Mouse (Mus musculus) ovary, postnatal 10 days (tissue): ENCODE measurements around the gene Trub1.

Experiments
- DNase-seq: peaks from one replicate; pipeline ENCODE4 v3.0.0; 2022; ENCODE audit warnings: low spot score

Gene Trub1

GRCm38 (mm10) chr19:57442936-57443657 lies 9.6 kb upstream of the Trub1 start:
- no peak for DNase-seq

- DNase-seq = no peak
Measured at GRCm38 (mm10) chr19:57445049-57445448, 7.7 kb upstream of the Trub1 start.

DNA sequence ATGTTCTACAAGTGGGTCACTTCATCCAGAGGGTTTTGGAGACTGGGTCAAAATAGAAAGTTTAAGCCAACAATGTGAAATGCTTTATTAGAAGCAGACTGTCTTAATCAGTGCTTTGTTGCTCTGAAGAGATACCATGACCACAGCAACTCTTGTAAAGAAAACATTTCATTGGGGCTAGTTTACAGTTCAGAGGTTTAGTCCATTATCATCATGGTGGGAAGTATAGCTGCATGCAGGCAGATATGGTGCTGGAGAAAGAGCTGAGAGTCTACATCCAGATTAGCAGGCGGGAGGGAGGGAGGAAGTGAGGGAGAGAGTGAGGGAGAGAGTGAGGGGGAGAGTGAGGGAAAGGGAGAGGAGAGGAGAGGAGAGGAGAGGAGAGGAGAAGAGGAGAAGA lies 1.9 kb upstream of the Trub1 start:
- no peak for DNase-seq

DNA sequence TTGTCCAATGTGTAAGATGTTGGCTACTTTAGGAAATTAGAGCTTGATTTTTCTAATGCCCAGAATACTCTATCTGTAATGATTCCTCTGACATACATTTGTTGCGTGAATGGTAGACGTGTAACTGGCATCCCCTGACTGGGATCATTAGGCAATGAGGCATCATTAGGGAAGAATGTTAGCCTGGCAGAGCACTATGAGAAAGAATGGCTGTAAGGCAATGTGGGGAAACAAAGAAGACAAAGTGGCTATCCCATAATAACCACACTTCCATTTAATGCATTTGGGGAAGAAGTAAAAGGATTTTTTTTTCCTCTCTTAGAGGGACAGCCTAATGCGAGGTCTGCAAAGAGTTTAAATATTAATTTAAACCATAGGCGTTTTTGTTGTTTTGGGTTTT lies 950 bp upstream of the Trub1 start:
- DNase-seq = no peak

DNA sequence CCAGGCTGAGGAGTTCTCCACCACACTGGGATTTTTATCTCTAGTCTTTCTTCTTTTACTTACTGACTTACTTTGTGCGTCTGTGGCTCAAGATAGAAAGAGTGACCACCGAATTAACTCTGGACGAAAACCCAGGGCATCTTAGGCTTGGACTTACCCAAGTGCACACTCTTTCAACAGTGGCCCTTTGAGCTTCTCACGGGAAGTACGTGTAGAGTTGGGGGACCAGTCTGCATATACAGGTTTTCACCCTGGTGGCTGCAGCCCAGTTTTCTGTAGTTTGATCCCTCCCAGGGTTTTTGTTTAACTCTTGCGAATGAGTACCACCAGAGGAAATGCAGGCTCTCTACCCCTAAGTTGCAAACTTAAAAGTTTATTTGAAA lies 497 bp downstream of the Trub1 start:
- DNase-seq = no peak

DNA sequence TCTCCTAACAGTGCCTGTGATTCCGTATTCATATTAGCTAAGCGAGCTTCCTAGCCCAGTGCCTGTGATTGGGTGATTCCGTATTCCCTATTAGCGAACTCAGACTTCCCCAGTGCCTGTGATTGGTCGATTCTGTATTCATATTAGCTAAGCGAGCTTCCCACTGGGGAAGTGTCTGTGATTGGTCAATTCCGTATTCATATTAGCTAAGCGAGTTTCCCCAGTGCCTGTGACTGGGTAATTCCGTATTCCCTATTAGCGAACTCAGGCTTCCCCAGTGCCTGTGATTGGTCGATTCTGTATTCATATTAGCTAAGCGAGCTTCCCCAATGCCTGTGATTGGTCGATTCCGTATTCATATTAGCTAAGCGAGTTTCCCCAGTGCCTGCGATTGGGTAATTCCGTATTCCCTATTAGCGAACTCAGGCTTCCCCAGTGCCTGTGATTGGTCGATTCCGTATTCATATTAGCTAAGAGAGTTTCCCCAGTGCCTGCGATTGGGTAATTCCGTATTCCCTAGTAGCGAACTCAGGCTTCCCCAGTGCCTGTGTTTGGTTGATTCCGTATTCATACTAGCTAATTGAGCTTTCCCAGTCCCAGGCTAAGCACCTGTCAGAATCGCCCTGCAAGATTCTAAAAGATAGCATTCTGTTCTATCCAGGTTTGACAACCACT lies 2.7 kb downstream of the Trub1 start:
- DNase-seq = no peak

DNA sequence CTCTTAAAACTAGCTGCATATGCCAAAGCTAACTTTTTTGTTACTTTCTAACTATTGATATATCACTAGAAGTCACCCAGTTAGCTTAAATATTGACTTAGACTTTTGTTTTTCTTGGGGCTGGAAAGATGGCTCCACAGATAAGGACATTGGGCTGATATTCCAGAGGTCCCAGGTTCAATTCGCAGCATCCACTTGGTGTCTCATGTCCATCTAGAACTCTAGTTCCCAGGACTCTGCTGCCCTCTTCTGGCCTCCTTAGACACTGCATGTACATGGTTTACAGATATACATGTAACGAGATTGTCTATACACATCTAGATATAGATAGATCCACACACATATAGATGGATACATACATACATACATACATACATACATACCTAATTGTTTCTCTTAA lies 4.4 kb downstream of the Trub1 start:
- DNase-seq = no peak

- no peak for DNase-seq
Measured at GRCm38 (mm10) chr19:57463741-57464140, 11.0 kb downstream of the Trub1 start.

GRCm38 (mm10) chr19:57465742-57466141 lies 13.0 kb downstream of the Trub1 start:
- DNase-seq = no peak

DNA sequence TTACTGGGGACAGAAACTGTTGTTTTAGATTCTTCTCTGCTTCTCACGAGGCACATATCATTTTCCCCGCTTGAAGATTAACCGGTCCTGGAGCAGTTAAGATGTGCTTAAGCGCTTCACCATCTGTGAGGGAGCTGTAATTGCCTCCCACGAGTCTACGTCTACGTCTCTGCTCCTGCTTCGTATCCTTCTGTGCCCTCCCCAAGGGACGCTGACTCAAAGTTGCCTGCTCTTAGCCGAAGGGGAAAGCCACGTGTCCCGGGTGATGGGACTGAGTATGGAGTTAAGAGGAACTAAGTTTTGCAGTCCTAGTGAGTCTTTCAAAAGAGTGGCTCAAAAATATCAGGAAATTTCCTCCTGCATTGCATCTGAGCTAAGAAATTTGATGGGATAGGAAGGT lies 18.3 kb downstream of the Trub1 start:
- DNase-seq = no peak

DNA sequence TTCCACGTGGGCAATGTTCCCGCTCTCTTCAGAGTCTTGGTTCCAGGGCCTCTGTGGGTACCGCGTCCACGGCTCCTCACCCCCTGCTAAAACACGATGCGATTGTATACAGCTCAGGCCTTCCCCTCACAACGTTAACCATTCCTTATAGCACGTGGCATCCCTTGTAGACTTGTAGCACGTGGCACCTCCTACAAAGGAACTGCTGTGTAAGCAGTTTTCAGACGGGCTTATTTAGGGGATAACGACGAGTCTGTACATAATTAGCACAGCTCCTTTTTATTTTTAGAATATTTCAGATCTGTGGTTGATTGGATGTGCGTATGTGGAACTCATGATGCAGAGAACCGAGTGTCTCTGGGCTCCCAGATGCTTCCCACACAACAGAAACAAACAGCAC lies 19.5 kb downstream of the Trub1 start:
- no peak for DNase-seq

- no peak for DNase-seq
Measured at GRCm38 (mm10) chr19:57473301-57473700, 20.6 kb downstream of the Trub1 start.

DNA sequence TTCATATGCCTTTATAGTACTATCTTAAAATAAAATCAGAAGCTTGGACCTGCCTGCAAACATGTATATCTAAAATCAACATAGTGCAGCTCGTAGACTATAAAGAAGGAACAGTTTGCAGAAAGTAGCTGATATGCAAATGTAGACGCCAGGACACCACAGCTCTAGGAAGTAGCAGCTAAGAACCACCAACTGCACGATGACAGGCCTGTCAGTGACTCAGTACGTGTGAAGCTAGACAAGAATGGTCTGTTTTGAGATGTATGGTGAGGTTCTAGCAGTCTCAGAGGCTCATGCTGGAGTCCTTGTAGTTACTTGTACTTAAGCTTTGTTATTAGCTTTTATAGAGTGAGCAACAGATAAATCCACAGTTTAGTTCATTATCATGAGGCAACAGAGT lies 22.6 kb downstream of the Trub1 start:
- no peak for DNase-seq

DNA sequence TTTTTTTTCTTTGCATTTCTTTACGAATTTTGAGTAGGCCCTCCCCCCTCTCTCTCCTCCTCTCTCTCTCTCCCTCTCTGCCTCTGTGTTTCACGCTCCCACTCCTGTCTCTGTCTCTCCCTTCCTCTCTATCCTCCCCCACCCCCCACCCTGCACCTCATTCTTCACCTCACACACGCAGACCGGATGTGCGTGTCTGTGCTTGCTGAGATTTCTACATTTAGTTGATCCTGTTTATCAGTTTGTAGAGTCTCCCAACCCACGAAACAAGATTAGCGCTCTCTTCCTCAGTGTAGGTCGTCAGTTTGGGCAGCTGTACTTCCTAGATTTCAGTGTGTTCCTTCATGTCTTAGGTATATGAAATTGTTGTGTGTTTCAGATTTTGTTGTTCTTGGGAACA lies 24.6 kb downstream of the Trub1 start:
- DNase-seq = no peak

DNA sequence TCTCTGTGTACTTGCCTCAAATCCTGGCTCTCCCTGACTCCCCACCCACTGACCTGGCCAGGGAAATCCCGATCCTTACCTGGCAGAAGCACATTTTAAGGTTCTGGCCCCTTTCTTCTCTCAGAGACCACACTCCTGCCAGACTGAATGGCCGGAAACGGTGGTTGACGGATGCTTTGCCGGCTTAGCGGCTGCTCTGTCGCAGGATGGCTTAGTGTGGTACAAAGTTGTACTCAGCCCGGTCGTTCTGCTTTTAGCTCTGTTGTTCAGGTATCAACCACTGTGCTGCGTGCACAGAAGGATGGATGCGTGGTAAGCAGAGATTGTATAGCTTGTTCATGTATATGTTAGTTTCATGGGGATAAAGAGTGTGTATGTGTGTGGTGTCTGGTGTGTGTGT lies 25.3 kb downstream of the Trub1 start:
- no peak for DNase-seq

DNA sequence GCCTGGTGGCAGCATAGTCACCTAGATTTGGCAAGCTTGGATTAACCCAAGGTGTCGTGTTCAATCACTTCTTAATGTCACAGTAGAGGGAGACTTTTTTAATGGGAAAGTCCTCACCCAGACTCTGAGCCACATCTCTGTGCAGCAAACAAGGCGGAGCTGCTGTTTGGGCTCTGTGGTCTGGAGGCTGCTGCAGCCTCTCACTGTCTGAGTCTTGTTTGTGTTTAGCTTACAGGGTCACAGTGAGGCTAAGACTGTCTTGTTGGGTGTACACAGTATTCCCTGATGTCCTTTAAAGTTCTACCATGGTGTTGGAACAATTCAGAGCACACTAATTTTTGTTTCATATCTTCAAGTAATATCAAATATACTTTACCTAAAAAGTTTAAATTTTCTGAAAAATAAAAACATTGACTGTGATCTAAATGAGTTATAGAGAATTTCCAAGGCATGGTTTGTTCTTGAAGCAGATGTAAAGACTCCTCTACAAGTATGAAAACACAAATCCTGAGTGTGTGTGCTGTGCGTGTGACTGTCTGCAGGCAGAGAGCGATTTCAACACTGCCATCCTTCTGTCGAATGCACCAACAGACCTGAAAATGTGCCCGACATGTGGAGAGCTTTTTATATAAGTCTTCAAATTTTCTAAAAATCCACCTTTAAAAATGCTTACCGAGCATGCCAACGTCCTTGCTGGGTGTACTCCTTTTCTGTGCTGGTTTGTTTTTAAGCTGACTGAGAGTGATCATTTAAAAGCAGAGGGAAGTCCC lies 27.4 kb downstream of the Trub1 start:
- DNase-seq = no peak

DNA sequence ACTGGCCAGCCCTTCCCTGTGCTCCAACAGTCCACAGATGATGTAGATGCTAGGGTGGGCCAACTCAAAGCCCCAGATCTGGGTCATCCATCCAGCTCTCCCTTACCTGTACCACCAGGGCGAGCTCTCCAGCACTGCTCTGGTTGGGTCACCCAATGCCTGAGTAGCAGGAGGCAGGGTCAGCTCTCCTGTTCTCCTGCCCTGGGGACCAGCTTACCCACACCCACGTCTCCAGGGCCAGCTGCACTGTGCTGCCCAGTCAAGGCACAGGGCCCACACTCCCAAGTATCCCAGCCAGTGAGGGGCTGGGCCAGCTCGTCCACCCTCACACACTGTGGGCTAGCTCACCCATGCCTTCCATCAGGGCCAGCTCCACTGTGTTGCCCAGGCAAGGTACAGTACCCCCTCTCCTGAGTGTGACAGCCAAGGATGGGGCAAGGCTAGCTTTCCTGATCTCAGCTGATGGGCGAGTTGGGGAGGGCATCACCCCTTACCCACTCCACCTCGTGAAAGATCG lies 29.1 kb downstream of the Trub1 start:
- no peak for DNase-seq

- no peak for DNase-seq
Measured at GRCm38 (mm10) chr19:57482815-57483214, 30.1 kb downstream of the Trub1 start.

DNA sequence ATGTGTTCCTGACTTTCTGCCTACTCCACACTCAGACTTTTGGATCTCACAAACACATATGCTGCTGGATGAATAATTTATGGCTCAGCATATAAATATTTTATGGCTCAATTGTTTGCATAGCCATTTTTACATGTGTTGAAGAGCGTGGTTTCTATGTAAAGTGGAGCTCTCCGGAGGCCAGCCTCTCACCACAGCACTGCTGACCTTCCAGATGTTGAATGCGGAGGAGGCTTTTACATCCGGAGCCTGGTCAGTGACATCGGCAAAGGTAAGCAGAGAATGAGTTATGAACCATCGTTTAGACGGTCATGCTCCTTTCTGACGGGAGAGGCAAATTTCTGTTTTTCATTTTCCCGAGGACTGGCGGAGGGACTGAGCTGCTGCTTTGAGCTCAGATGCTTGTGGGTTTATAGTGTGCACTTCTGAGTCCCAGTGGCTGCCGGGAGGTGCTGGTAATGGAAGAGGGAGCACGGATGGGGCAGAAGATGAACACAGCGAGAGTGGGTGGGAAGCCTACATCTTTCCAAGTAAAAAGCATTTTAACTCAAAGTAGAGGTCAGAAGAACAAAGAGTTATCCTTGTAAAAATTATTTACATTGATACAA lies 34.4 kb downstream of the Trub1 start:
- no peak for DNase-seq

- no peak for DNase-seq
Measured at GRCm38 (mm10) chr19:57489527-57489926, 36.8 kb downstream of the Trub1 start.

GRCm38 (mm10) chr19:57491030-57491429 lies 38.3 kb downstream of the Trub1 start:
- no peak for DNase-seq

- DNase-seq = no peak
Measured at GRCm38 (mm10) chr19:57494020-57494419, 41.3 kb downstream of the Trub1 start.
